Mouse (Mus musculus) CH12.LX (cell line): Measurements from ENCODE around the gene Olfr424. TPM values are rescaled to one million over a fixed set of nuclear protein-coding genes. Genes with fewer than 3 reads are reported as not detected.

Experiments
- DNase-seq: peaks from one replicate; pipeline ENCODE4 v3.0.0-alpha.2; 2013; ENCODE audit errors: extremely low read depth
- H3K27ac ChIP-seq: 2 replicates; pipeline ENCODE4 v1.5.1; 2012; ENCODE audit warnings: low read depth, mild to moderate bottlenecking, control low read depth, moderate library complexity; ENCODE audit not compliant: insufficient read depth
- H3K27me3 ChIP-seq: replicated peaks from 2 replicates; pipeline ENCODE3; 2012; ENCODE audit warnings: inconsistent platforms
- H3K36me3 ChIP-seq, 2 experiments: replicated peaks in 1 of 2; 2 replicates each; pipeline versions ENCODE3 to v1.6.1; 2012; ENCODE audit warnings: inconsistent platforms in 1 of 2, low read length in 1 of 2, mild to moderate bottlenecking in 1 of 2, mixed read lengths in 1 of 2, moderate library complexity in 1 of 2; ENCODE audit not compliant: control insufficient read depth in 1 of 2, insufficient read depth in 1 of 2
- H3K4me1 ChIP-seq, 2 experiments: 2 replicates each; pipeline ENCODE4 v1.6.1; 2012; ENCODE audit warnings: inconsistent platforms in 1 of 2, moderate library complexity in 1 of 2; ENCODE audit not compliant: insufficient read depth in 2 of 2, control insufficient read depth in 1 of 2
- H3K4me2 ChIP-seq: 2 replicates; pipeline ENCODE4 v1.6.1; 2012; ENCODE audit warnings: low read depth, mild to moderate bottlenecking, control low read depth; ENCODE audit not compliant: poor library complexity, insufficient read depth, severe bottlenecking
- H3K4me3 ChIP-seq, 3 experiments: fragments of 150-350 bp in 1 of 3; sonication (generic) in 1 of 3; replicated peaks in 1 of 3; 2 replicates each; pipeline versions ENCODE3 to v1.5.1; 2011 to 2012; ENCODE audit warnings: low read depth in 2 of 3, low read length in 2 of 3, mild to moderate bottlenecking in 2 of 3, moderate library complexity in 2 of 3, control low read depth in 1 of 3, improper control_type of control experiment in 1 of 3, inconsistent platforms in 1 of 3, mixed read lengths in 1 of 3; ENCODE audit not compliant: poor library complexity in 1 of 3
- H3K79me2 ChIP-seq: replicated peaks from 2 replicates; pipeline ENCODE4 v1.6.1; 2012; ENCODE audit warnings: mild to moderate bottlenecking, moderate library complexity; ENCODE audit not compliant: control insufficient read depth, poor library complexity, insufficient read depth, severe bottlenecking; ENCODE audit errors: extremely low read depth
- H3K9ac ChIP-seq: 2 replicates; pipeline ENCODE4 v1.6.1; 2012; ENCODE audit warnings: low read depth, mild to moderate bottlenecking, control low read depth, moderate library complexity; ENCODE audit not compliant: insufficient read depth
- H3K9me3 ChIP-seq: replicated peaks from 2 replicates; pipeline ENCODE3; 2012; ENCODE audit warnings: low read length, inconsistent platforms, mixed read lengths
- CHD1 ChIP-seq: IDR thresholded peaks from 2 replicates; pipeline ENCODE4 v1.6.1; 2012; ENCODE audit warnings: low read depth, low read length, improper control_type of control experiment, inconsistent platforms
- E2F4 ChIP-seq: IDR thresholded peaks from 2 replicates; pipeline ENCODE4 v1.6.1; 2011; ENCODE audit warnings: low read depth, low read length, improper control_type of control experiment; ENCODE audit not compliant: insufficient replicate concordance
- ELF1 ChIP-seq: IDR thresholded peaks from 2 replicates; pipeline ENCODE4 v1.6.1; 2014; ENCODE audit warnings: low read depth, mild to moderate bottlenecking, inconsistent platforms, low read length, improper control_type of control experiment
- EP300 ChIP-seq: IDR thresholded peaks from 2 replicates; pipeline ENCODE4 v1.6.1; 2011; ENCODE audit warnings: low read length, improper control_type of control experiment
- ETS1 ChIP-seq: conservative IDR thresholded peaks from 2 replicates; pipeline ENCODE4 v1.6.1; 2012; ENCODE audit warnings: low read depth, mild to moderate bottlenecking, inconsistent platforms, low read length, improper control_type of control experiment, moderate library complexity
- HCFC1 ChIP-seq: IDR thresholded peaks from 2 replicates; pipeline ENCODE4 v1.6.1; 2012; ENCODE audit warnings: low read depth, mild to moderate bottlenecking, inconsistent platforms, low read length, improper control_type of control experiment
- IRF4 ChIP-seq: IDR thresholded peaks from 2 replicates; pipeline ENCODE4 v1.6.1; 2014; ENCODE audit warnings: low read depth, mild to moderate bottlenecking, inconsistent platforms, low read length, improper control_type of control experiment
- JUN ChIP-seq: IDR thresholded peaks from 2 replicates; pipeline ENCODE4 v1.6.1; 2011; ENCODE audit warnings: low read depth, mild to moderate bottlenecking, low read length, improper control_type of control experiment, moderate library complexity; ENCODE audit not compliant: insufficient read depth
- JUND ChIP-seq: conservative IDR thresholded peaks from 2 replicates; pipeline ENCODE4 v1.6.1; 2011; ENCODE audit warnings: low read depth, low read length, improper control_type of control experiment
- MAFK ChIP-seq: IDR thresholded peaks from 2 replicates; pipeline ENCODE4 v1.6.1; 2011; ENCODE audit warnings: low read length, improper control_type of control experiment; ENCODE audit not compliant: insufficient replicate concordance
- MEF2A ChIP-seq: IDR thresholded peaks from 2 replicates; pipeline ENCODE4 v1.6.1; 2014; ENCODE audit warnings: low read depth, mild to moderate bottlenecking, inconsistent platforms, low read length, improper control_type of control experiment, borderline replicate concordance
- NELFE ChIP-seq: IDR thresholded peaks from 2 replicates; pipeline ENCODE4 v1.6.1; 2011; ENCODE audit warnings: low read depth, low read length, improper control_type of control experiment
- PAX5 ChIP-seq: IDR thresholded peaks from 2 replicates; pipeline ENCODE4 v1.6.1; 2012; ENCODE audit warnings: low read length, inconsistent platforms, mixed read lengths
- POLR2A ChIP-seq: IDR thresholded peaks from 2 replicates; pipeline ENCODE4 v1.6.1; 2011; ENCODE audit warnings: low read depth, mild to moderate bottlenecking, improper control_type of control experiment, low read length
- POLR2AphosphoS2 ChIP-seq: IDR thresholded peaks from 2 replicates; pipeline ENCODE4 v1.6.1; 2011; ENCODE audit warnings: low read depth, low read length, improper control_type of control experiment
- RAD21 ChIP-seq: IDR thresholded peaks from 2 replicates; pipeline ENCODE4 v1.6.1; 2011; ENCODE audit warnings: low read depth, mild to moderate bottlenecking, low read length, improper control_type of control experiment, moderate library complexity
- RCOR1 ChIP-seq: conservative IDR thresholded peaks from 2 replicates; pipeline ENCODE4 v1.6.1; 2012; ENCODE audit warnings: low read depth, mild to moderate bottlenecking, inconsistent platforms, low read length, improper control_type of control experiment
- SMC3 ChIP-seq: IDR thresholded peaks from 2 replicates; pipeline ENCODE4 v1.6.1; 2011; ENCODE audit warnings: low read depth, low read length, improper control_type of control experiment
- UBTF ChIP-seq: IDR thresholded peaks from 2 replicates; pipeline ENCODE4 v1.6.1; 2012; ENCODE audit warnings: low read depth, mild to moderate bottlenecking, inconsistent platforms, low read length, improper control_type of control experiment, moderate library complexity
- USF1 ChIP-seq: IDR thresholded peaks from 2 replicates; pipeline ENCODE4 v1.6.1; 2014; ENCODE audit warnings: low read depth, mild to moderate bottlenecking, inconsistent platforms, low read length, improper control_type of control experiment
- USF2 ChIP-seq: conservative IDR thresholded peaks from 2 replicates; pipeline ENCODE4 v1.6.1; 2011; ENCODE audit warnings: low read depth, low read length, improper control_type of control experiment
- ZKSCAN1 ChIP-seq: IDR thresholded peaks from 2 replicates; pipeline ENCODE4 v1.6.1; 2012; ENCODE audit warnings: low read depth, inconsistent platforms, low read length, improper control_type of control experiment, borderline replicate concordance
- ZMIZ1 ChIP-seq: IDR thresholded peaks from 2 replicates; pipeline ENCODE4 v1.6.1; 2012; ENCODE audit warnings: low read depth, mild to moderate bottlenecking, inconsistent platforms, low read length, improper control_type of control experiment
- dilution Hi-C: fragments of 300-500 bp; cut with MboI; formaldehyde crosslinking; loops from 2 replicates; pipeline ENCODE4 v1.14.3; 2020; ENCODE audit warnings: low sequenced_read_pairs; ENCODE audit not compliant: extremely low pct_unique_long_range_greater_than_20kb, extremely low pct_ligation_motif_present
- in situ Hi-C: fragments of 300-500 bp; cut with MboI; formaldehyde crosslinking; loops from 3 replicates; pipeline ENCODE4 v1.14.3; 2019; ENCODE audit warnings: low sequenced_read_pairs, low pct_ligation_motif_present, low pct_unique_long_range_greater_than_20kb, mixed read lengths
- polyA plus RNA-seq: library from polyadenylated mRNA; unstranded; fragments of >175 nt; gene quantifications from 2 replicates; pipeline ENCODE4 v1.2.1, GENCODE M21; 2012; ENCODE audit warnings: low read depth; ENCODE audit not compliant: insufficient read length
- total RNA-seq, 2 experiments: library from RNA; depleted of rRNA; stranded (reverse); fragments of 300-350 nt in 1 of 2; fragments of >200 nt in 1 of 2; gene quantifications; 2 replicates each; pipeline ENCODE4 v1.2.3; 2012 to 2014

Gene Olfr424
- total and polyA plus RNA-seq, 3 experiments, result not detected

- Histone ChIP-seq H3K9ac (no peak within 1 kb of the TSS), H3K36me3 (no peaks in the 10 kb centered on the region), H3K27ac (no peak within 1 kb of the TSS), H3K9me3 (no peaks in the 10 kb centered on the region), H3K4me3 (no peak within 1 kb of the TSS), H3K79me2 (no peaks in the 10 kb centered on the region), H3K4me1 (peaks cover 0 to 12% of the 10 kb centered on the region in 2 experiments; a peak in 3 of 4 replicates), H3K27me3 (no peaks in the 10 kb centered on the region), H3K4me2 (no peak within 1 kb of the TSS)
- TF ChIP-seq NELFE (no peak), IRF4 (no peak), PAX5 (no peak), USF2 (no peak), RCOR1 (no peak), MAFK (no peak), CHD1 (no peak), SMC3 (no peak), POLR2A (no peak), JUN (no peak), EP300 (no peak), ZMIZ1 (no peak), ETS1 (no peak), RAD21 (no peak), ELF1 (no peak)
- dilution Hi-C loops, result no loop called here
- DNase-seq, result no peak
- in situ Hi-C loops, result no loop called here
These were observed 10.3 kb upstream of the Olfr424 start, which contains the start of gene Olfr231 for GRCm38 (mm10) chr1:174121062-174121461. TSS of gene Olfr231 (minus strand) at chr1:174121162.

DNA sequence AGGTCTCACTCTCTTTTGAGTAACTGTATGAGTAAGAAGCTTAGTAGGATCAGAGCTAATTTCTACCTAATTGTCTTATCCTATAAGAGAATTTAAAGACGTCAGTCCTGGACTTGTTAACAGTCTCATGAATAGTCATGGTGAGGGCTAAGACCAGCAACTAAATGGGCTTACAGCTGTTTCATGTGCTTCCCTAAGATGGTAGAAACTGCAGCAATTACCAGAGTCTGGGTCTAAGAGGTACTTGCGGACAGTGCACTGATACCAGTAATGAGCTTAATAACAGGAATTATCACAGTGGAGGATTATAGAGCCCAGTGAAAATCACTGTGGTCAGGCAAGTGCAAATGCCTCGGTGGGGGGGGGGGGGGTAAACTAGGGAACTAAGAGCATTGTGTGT, 682 bp downstream of the Olfr424 start:
- H3K27ac ChIP-seq, result no peak overlapping the region
- TF ChIP-seq JUND (no peak), UBTF (no peak), PAX5 (no peak), EP300 (no peak), RCOR1 (no peak), IRF4 (no peak), POLR2AphosphoS2 (no peak), ZKSCAN1 (no peak), E2F4 (no peak), USF1 (no peak), ETS1 (no peak), MEF2A (no peak), POLR2A (no peak), HCFC1 (no peak), NELFE (no peak)
- no peaks in the 10 kb centered on the region for H3K36me3 ChIP-seq
- H3K4me3 ChIP-seq, result no peak overlapping the region
- no peak for DNase-seq
- H3K4me2 ChIP-seq, result no peak overlapping the region
- in situ Hi-C loops (no loop called here), dilution Hi-C loops (no loop called here)
- H3K4me1 ChIP-seq, result peaks cover 0 to 2% of the 10 kb centered on the region in 2 experiments; a peak in 1 of 4 replicates
- H3K79me2 ChIP-seq, result no peaks in the 10 kb centered on the region
- no peaks in the 10 kb centered on the region for H3K27me3 ChIP-seq
- H3K9ac ChIP-seq, result no peak overlapping the region
- H3K9me3 ChIP-seq, result no peaks in the 10 kb centered on the region
